8 mouse cellular contexts compared by ENCODE assay signal in genomic region chr11:116306126-116306982, GRCm38 (mm10). TPM values are rescaled to one million over a fixed set of nuclear protein-coding genes. Genes with fewer than 3 reads are reported as not detected.
DNase-seq lines count a peak whose midpoint lies in the region; ATAC-seq and TF ChIP-seq lines count a peak whose summit lies in the region.

No protein-coding gene starts in this region.

- peak overlapping the region; percentile 82 for H3K4me2 ChIP-seq in embryonic facial prominence, embryonic 14.5 days (ENCODE audit: low read depth, low read length)
- peak overlapping the region; percentile 87 for H3K4me2 ChIP-seq in limb, embryonic 13.5 days (replicated peaks)
- H3K4me2 ChIP-seq in midbrain, embryonic 16.5 days (ENCODE audit: low read length) = peak overlapping the region; percentile 69

- H3K4me1 ChIP-seq in embryonic facial prominence, embryonic 14.5 days (ENCODE audit: control insufficient read depth, insufficient read depth, low read length) = peaks cover 4% of the 10 kb centered on the region; the same call in 1 of the 2 replicates
- H3K4me1 ChIP-seq in heart, adult 2 months (ENCODE audit: control insufficient read depth, insufficient read depth, low read length) = no peaks in the 10 kb centered on the region; the same call in 1 of the 2 replicates
- H3K4me1 ChIP-seq in limb, embryonic 13.5 days = peaks cover 15% of the 10 kb centered on the region
- peaks cover 8% of the 10 kb centered on the region for H3K4me1 ChIP-seq in midbrain, embryonic 16.5 days (ENCODE audit: control insufficient read depth, insufficient read depth, low read length)

- peak; percentile 95 for ATAC-seq in embryonic facial prominence, embryonic 14.5 days (ENCODE audit: low read depth)
- peak; percentile 93 for ATAC-seq in limb, embryonic 13.5 days (ENCODE audit: low FRiP score, low read depth)
- peak; percentile 95 for ATAC-seq in midbrain, embryonic 16.5 days

- TF ChIP-seq POLR2A in heart, adult 2 months (IDR thresholded peaks at IDR 0.05; ENCODE audit: insufficient read depth, low read depth, low read length) = peak; percentile 69

- H3K79me2 ChIP-seq in heart, adult 2 months (replicated peaks; ENCODE audit: control insufficient read depth, insufficient read depth, low read length) = no peaks in the 10 kb centered on the region

- TF ChIP-seq EP300 in heart, adult 2 months (IDR thresholded peaks at IDR 0.05; ENCODE audit: insufficient read depth, low read depth, low read length) = peak; percentile 66; the same call in 1 of the 2 replicates

- H3K36me3 ChIP-seq in embryonic facial prominence, embryonic 14.5 days (ENCODE audit: control insufficient read depth, insufficient read depth, low read length) = peaks cover 39% of the 10 kb centered on the region
- no peaks in the 10 kb centered on the region for H3K36me3 ChIP-seq in heart, adult 2 months (ENCODE audit: control insufficient read depth, insufficient read depth, low read length)
- peaks cover 37% of the 10 kb centered on the region for H3K36me3 ChIP-seq in limb, embryonic 13.5 days
- peaks cover 25% of the 10 kb centered on the region for H3K36me3 ChIP-seq in midbrain, embryonic 16.5 days (ENCODE audit: control insufficient read depth, insufficient read depth, low read length)

- peak overlapping the region; percentile 44; the same call in 1 of the 2 replicates for H3K27ac ChIP-seq in embryonic facial prominence, embryonic 14.5 days (replicated peaks; ENCODE audit: low read depth, low read length)
- H3K27ac ChIP-seq in heart, adult 2 months = peak overlapping the region; percentile 84
- no peak overlapping the region for H3K27ac ChIP-seq in limb, embryonic 13.5 days
- H3K27ac ChIP-seq in midbrain, embryonic 16.5 days (ENCODE audit: low read length) = peak overlapping the region; percentile 74

- WGBS in embryonic facial prominence, embryonic 14.5 days = 3% methylated on average over 53 of the region's 53 CpGs
- WGBS in heart, adult 2 months = 1% methylated on average over 53 of the region's 53 CpGs
- 2% methylated on average over 53 of the region's 53 CpGs for WGBS in limb, embryonic 13.5 days
- 2% methylated on average over 49 of the region's 53 CpGs for WGBS in midbrain, embryonic 16.5 days

- TF ChIP-seq CTCF in heart, adult 2 months (IDR thresholded peaks at IDR 0.05) = 0 out of 2 replicates have a peak, but pooled peaks have one; percentile 6

- no peaks in the 10 kb centered on the region for H3K9me3 ChIP-seq in embryonic facial prominence, embryonic 14.5 days (ENCODE audit: control insufficient read depth, low read length)
- H3K9me3 ChIP-seq in limb, embryonic 13.5 days = no peaks in the 10 kb centered on the region
- no peaks in the 10 kb centered on the region for H3K9me3 ChIP-seq in midbrain, embryonic 16.5 days (replicated peaks; ENCODE audit: control insufficient read depth, low read length, poor library complexity, severe bottlenecking)

- DNase-seq in 3T3-L1 (ENCODE audit: low read depth, low spot score) = peak; percentile 93
- peak; percentile 86 to 90 for DNase-seq in adrenal gland, postnatal 4 days (ENCODE audit: low spot score in 2 of 2)
- DNase-seq in embryonic facial prominence, embryonic 14.5 days (ENCODE audit: low spot score) = peak; percentile 97
- DNase-seq in heart, adult 2 months = peak; percentile 92 to 94
- DNase-seq in kidney, adult 8-10 months = peak; percentile 87 to 91
- peak; percentile 93 to 97 for DNase-seq in spleen, postnatal 10 days (ENCODE audit: low spot score in 2 of 2)

- H3K4me3 ChIP-seq in embryonic facial prominence, embryonic 14.5 days (ENCODE audit: low read depth, low read length) = peak overlapping the region; percentile 77
- H3K4me3 ChIP-seq in heart, adult 2 months = peak overlapping the region; percentile 76
- H3K4me3 ChIP-seq in limb, embryonic 13.5 days = peak overlapping the region; percentile 76
- H3K4me3 ChIP-seq in midbrain, embryonic 16.5 days (ENCODE audit: low read depth, low read length) = peak overlapping the region; percentile 59

- peak overlapping the region; percentile 82 for H3K9ac ChIP-seq in embryonic facial prominence, embryonic 14.5 days (ENCODE audit: low read depth, low read length)
- peak overlapping the region; percentile 77 for H3K9ac ChIP-seq in heart, adult 2 months (ENCODE audit: low read depth, low read length)
- H3K9ac ChIP-seq in limb, embryonic 13.5 days = peak overlapping the region; percentile 85
- peak overlapping the region; percentile 79 for H3K9ac ChIP-seq in midbrain, embryonic 16.5 days (ENCODE audit: low read depth, low read length)

- no peaks in the 10 kb centered on the region for H3K27me3 ChIP-seq in embryonic facial prominence, embryonic 14.5 days (replicated peaks; ENCODE audit: control insufficient read depth, insufficient read depth, low read length)
- no peaks in the 10 kb centered on the region for H3K27me3 ChIP-seq in heart, adult 2 months (ENCODE audit: control insufficient read depth, insufficient read depth, low read length)
- H3K27me3 ChIP-seq in limb, embryonic 13.5 days = 0 out of 2 replicates have a peak, but pooled peaks cover 1% of the 10 kb centered on the region
- no peaks in the 10 kb centered on the region for H3K27me3 ChIP-seq in midbrain, embryonic 16.5 days (ENCODE audit: control insufficient read depth, insufficient read depth, low read depth, low read length)

- intact Hi-C loops in heart, adult 2 months (cut with DNase I) = loop anchor here (2.0 kb wide), 1 partner anchor 32 kb away; the partner anchor contains the start of gene Srp68

RNA-seq across cellular contexts. Expression of gene Exoc7, which starts 0.7 kb away (rescaled TPM):
- 10 to 100 TPM; 80.2 to 88.5 TPM for total RNA-seq in adrenal gland, postnatal 4 days (2021)
- 60.5 and 71.2 TPM in 2 replicates for polyA plus RNA-seq in embryonic facial prominence, embryonic 14.5 days (2014; fragmentation: Nextera tagmentation; extraction: Ambion mirVana)
- total RNA-seq in heart, adult 2 months (2021) = 10 to 100 TPM; 43.7 to 44.0 TPM
- polyA plus RNA-seq in heart, adult 2 months (2012; rRNA removed) = 28.0 and 29.7 TPM in 2 replicates
- 76.5 and 80.2 TPM in 2 replicates for polyA plus RNA-seq in limb, embryonic 13.5 days (2015; fragmentation: Nextera tagmentation; extraction: Ambion mirVana)
- 122 and 127 TPM in 2 replicates for polyA plus RNA-seq in midbrain, embryonic 16.5 days (2015; fragmentation: Nextera tagmentation; extraction: Ambion mirVana)

RNA-seq across cellular contexts. Expression of gene Galr2, which starts 25.6 kb away (rescaled TPM):
- total RNA-seq in adrenal gland, postnatal 4 days (2021) = under 1 TPM; 0.20 to 0.28 TPM
- polyA plus RNA-seq in embryonic facial prominence, embryonic 14.5 days (2014; fragmentation: Nextera tagmentation; extraction: Ambion mirVana) = 0.29 and 0.60 TPM in 2 replicates
- total RNA-seq in heart, adult 2 months (2021) = not detected
- polyA plus RNA-seq in heart, adult 2 months (2012; rRNA removed) = 0.18 and 0.32 TPM in 2 replicates
- 0.18 and 0.27 TPM in 2 replicates for polyA plus RNA-seq in limb, embryonic 13.5 days (2015; fragmentation: Nextera tagmentation; extraction: Ambion mirVana)
- 0.46 and 0.62 TPM in 2 replicates for polyA plus RNA-seq in midbrain, embryonic 16.5 days (2015; fragmentation: Nextera tagmentation; extraction: Ambion mirVana)

RNA-seq across cellular contexts. Expression of gene Foxj1, which starts 28.8 kb away (rescaled TPM):
- under 1 TPM; 0.37 to 0.90 TPM for total RNA-seq in adrenal gland, postnatal 4 days (2021)
- 7.1 and 13.7 TPM in 2 replicates for polyA plus RNA-seq in embryonic facial prominence, embryonic 14.5 days (2014; fragmentation: Nextera tagmentation; extraction: Ambion mirVana)
- total RNA-seq in heart, adult 2 months (2021) = not detected
- 5.1 TPM in 1 of 2 replicates, not detected in the other for polyA plus RNA-seq in heart, adult 2 months (2012; rRNA removed)
- polyA plus RNA-seq in limb, embryonic 13.5 days (2015; fragmentation: Nextera tagmentation; extraction: Ambion mirVana) = 0.25 and 0.37 TPM in 2 replicates
- polyA plus RNA-seq in midbrain, embryonic 16.5 days (2015; fragmentation: Nextera tagmentation; extraction: Ambion mirVana) = 12.1 and 13.6 TPM in 2 replicates

RNA-seq across cellular contexts. Expression of gene Srp68, which starts 32.3 kb away (rescaled TPM):
- total RNA-seq in adrenal gland, postnatal 4 days (2021) = 10 to 100 TPM; 79.7 to 81.2 TPM
- 91.9 and 92.5 TPM in 2 replicates for polyA plus RNA-seq in embryonic facial prominence, embryonic 14.5 days (2014; fragmentation: Nextera tagmentation; extraction: Ambion mirVana)
- 10 to 100 TPM; 61.5 to 71.2 TPM for total RNA-seq in heart, adult 2 months (2021)
- polyA plus RNA-seq in heart, adult 2 months (2012; rRNA removed) = 40.0 and 50.7 TPM in 2 replicates
- polyA plus RNA-seq in limb, embryonic 13.5 days (2015; fragmentation: Nextera tagmentation; extraction: Ambion mirVana) = 109 and 110 TPM in 2 replicates
- 58.2 and 59.2 TPM in 2 replicates for polyA plus RNA-seq in midbrain, embryonic 16.5 days (2015; fragmentation: Nextera tagmentation; extraction: Ambion mirVana)
